Mouse (Mus musculus) CH12.LX (cell line): ENCODE data around the gene Wnt9b. TPM values are rescaled to one million over a fixed set of nuclear protein-coding genes. Genes with fewer than 3 reads are reported as not detected.

Experiments
- DNase-seq: peaks from one replicate; pipeline ENCODE4 v3.0.0-alpha.2; 2013; ENCODE audit errors: extremely low read depth
- H3K27ac ChIP-seq: 2 replicates; pipeline ENCODE4 v1.5.1; 2012; ENCODE audit warnings: low read depth, mild to moderate bottlenecking, control low read depth, moderate library complexity; ENCODE audit not compliant: insufficient read depth
- H3K27me3 ChIP-seq: replicated peaks from 2 replicates; pipeline ENCODE3; 2012; ENCODE audit warnings: inconsistent platforms
- H3K36me3 ChIP-seq, 2 experiments: replicated peaks in 1 of 2; 2 replicates each; pipeline versions ENCODE3 to v1.6.1; 2012; ENCODE audit warnings: inconsistent platforms in 1 of 2, low read length in 1 of 2, mild to moderate bottlenecking in 1 of 2, mixed read lengths in 1 of 2, moderate library complexity in 1 of 2; ENCODE audit not compliant: control insufficient read depth in 1 of 2, insufficient read depth in 1 of 2
- H3K4me1 ChIP-seq, 2 experiments: 2 replicates each; pipeline ENCODE4 v1.6.1; 2012; ENCODE audit warnings: inconsistent platforms in 1 of 2, moderate library complexity in 1 of 2; ENCODE audit not compliant: insufficient read depth in 2 of 2, control insufficient read depth in 1 of 2
- H3K4me2 ChIP-seq: 2 replicates; pipeline ENCODE4 v1.6.1; 2012; ENCODE audit warnings: low read depth, mild to moderate bottlenecking, control low read depth; ENCODE audit not compliant: poor library complexity, insufficient read depth, severe bottlenecking
- H3K4me3 ChIP-seq, 3 experiments: fragments of 150-350 bp in 1 of 3; sonication (generic) in 1 of 3; replicated peaks in 1 of 3; 2 replicates each; pipeline versions ENCODE3 to v1.5.1; 2011 to 2012; ENCODE audit warnings: low read depth in 2 of 3, low read length in 2 of 3, mild to moderate bottlenecking in 2 of 3, moderate library complexity in 2 of 3, control low read depth in 1 of 3, improper control_type of control experiment in 1 of 3, inconsistent platforms in 1 of 3, mixed read lengths in 1 of 3; ENCODE audit not compliant: poor library complexity in 1 of 3
- H3K79me2 ChIP-seq: replicated peaks from 2 replicates; pipeline ENCODE4 v1.6.1; 2012; ENCODE audit warnings: mild to moderate bottlenecking, moderate library complexity; ENCODE audit not compliant: control insufficient read depth, poor library complexity, insufficient read depth, severe bottlenecking; ENCODE audit errors: extremely low read depth
- H3K9ac ChIP-seq: 2 replicates; pipeline ENCODE4 v1.6.1; 2012; ENCODE audit warnings: low read depth, mild to moderate bottlenecking, control low read depth, moderate library complexity; ENCODE audit not compliant: insufficient read depth
- H3K9me3 ChIP-seq: replicated peaks from 2 replicates; pipeline ENCODE3; 2012; ENCODE audit warnings: low read length, inconsistent platforms, mixed read lengths
- BHLHE40 ChIP-seq: IDR thresholded peaks from 2 replicates; pipeline ENCODE4 v1.6.1; 2011; ENCODE audit warnings: mild to moderate bottlenecking, low read depth, low read length, improper control_type of control experiment
- CHD2 ChIP-seq: IDR thresholded peaks from 2 replicates; pipeline ENCODE4 v1.6.1; 2011; ENCODE audit warnings: low read length, improper control_type of control experiment
- E2F4 ChIP-seq: IDR thresholded peaks from 2 replicates; pipeline ENCODE4 v1.6.1; 2011; ENCODE audit warnings: low read depth, low read length, improper control_type of control experiment; ENCODE audit not compliant: insufficient replicate concordance
- ELF1 ChIP-seq: IDR thresholded peaks from 2 replicates; pipeline ENCODE4 v1.6.1; 2014; ENCODE audit warnings: low read depth, mild to moderate bottlenecking, inconsistent platforms, low read length, improper control_type of control experiment
- EP300 ChIP-seq: IDR thresholded peaks from 2 replicates; pipeline ENCODE4 v1.6.1; 2011; ENCODE audit warnings: low read length, improper control_type of control experiment
- ETS1 ChIP-seq: conservative IDR thresholded peaks from 2 replicates; pipeline ENCODE4 v1.6.1; 2012; ENCODE audit warnings: low read depth, mild to moderate bottlenecking, inconsistent platforms, low read length, improper control_type of control experiment, moderate library complexity
- MAX ChIP-seq: IDR thresholded peaks from 2 replicates; pipeline ENCODE4 v1.6.1; 2011; ENCODE audit warnings: low read length, improper control_type of control experiment
- MXI1 ChIP-seq: IDR thresholded peaks from 2 replicates; pipeline ENCODE4 v1.6.1; 2011; ENCODE audit warnings: mild to moderate bottlenecking, low read depth, low read length, improper control_type of control experiment
- NELFE ChIP-seq: IDR thresholded peaks from 2 replicates; pipeline ENCODE4 v1.6.1; 2011; ENCODE audit warnings: low read depth, low read length, improper control_type of control experiment
- NRF1 ChIP-seq: IDR thresholded peaks from 2 replicates; pipeline ENCODE4 v1.6.1; 2014; ENCODE audit warnings: low read depth, mild to moderate bottlenecking, inconsistent platforms, low read length, improper control_type of control experiment, moderate library complexity
- PAX5 ChIP-seq: IDR thresholded peaks from 2 replicates; pipeline ENCODE4 v1.6.1; 2012; ENCODE audit warnings: low read length, inconsistent platforms, mixed read lengths
- POLR2A ChIP-seq: IDR thresholded peaks from 2 replicates; pipeline ENCODE4 v1.6.1; 2011; ENCODE audit warnings: low read depth, mild to moderate bottlenecking, improper control_type of control experiment, low read length
- RAD21 ChIP-seq: IDR thresholded peaks from 2 replicates; pipeline ENCODE4 v1.6.1; 2011; ENCODE audit warnings: low read depth, mild to moderate bottlenecking, low read length, improper control_type of control experiment, moderate library complexity
- RCOR1 ChIP-seq: conservative IDR thresholded peaks from 2 replicates; pipeline ENCODE4 v1.6.1; 2012; ENCODE audit warnings: low read depth, mild to moderate bottlenecking, inconsistent platforms, low read length, improper control_type of control experiment
- SIN3A ChIP-seq: IDR thresholded peaks from 2 replicates; pipeline ENCODE4 v1.6.1; 2012; ENCODE audit warnings: low read length, improper control_type of control experiment, inconsistent platforms
- UBTF ChIP-seq: IDR thresholded peaks from 2 replicates; pipeline ENCODE4 v1.6.1; 2012; ENCODE audit warnings: low read depth, mild to moderate bottlenecking, inconsistent platforms, low read length, improper control_type of control experiment, moderate library complexity
- USF1 ChIP-seq: IDR thresholded peaks from 2 replicates; pipeline ENCODE4 v1.6.1; 2014; ENCODE audit warnings: low read depth, mild to moderate bottlenecking, inconsistent platforms, low read length, improper control_type of control experiment
- USF2 ChIP-seq: conservative IDR thresholded peaks from 2 replicates; pipeline ENCODE4 v1.6.1; 2011; ENCODE audit warnings: low read depth, low read length, improper control_type of control experiment
- ZC3H11A ChIP-seq: IDR thresholded peaks from 2 replicates; pipeline ENCODE4 v1.6.1; 2012; ENCODE audit warnings: low read depth, mild to moderate bottlenecking, inconsistent platforms, low read length, improper control_type of control experiment
- ZMIZ1 ChIP-seq: IDR thresholded peaks from 2 replicates; pipeline ENCODE4 v1.6.1; 2012; ENCODE audit warnings: low read depth, mild to moderate bottlenecking, inconsistent platforms, low read length, improper control_type of control experiment
- dilution Hi-C: fragments of 300-500 bp; cut with MboI; formaldehyde crosslinking; loops from 2 replicates; pipeline ENCODE4 v1.14.3; 2020; ENCODE audit warnings: low sequenced_read_pairs; ENCODE audit not compliant: extremely low pct_unique_long_range_greater_than_20kb, extremely low pct_ligation_motif_present
- in situ Hi-C: fragments of 300-500 bp; cut with MboI; formaldehyde crosslinking; loops from 3 replicates; pipeline ENCODE4 v1.14.3; 2019; ENCODE audit warnings: low sequenced_read_pairs, low pct_ligation_motif_present, low pct_unique_long_range_greater_than_20kb, mixed read lengths
- polyA plus RNA-seq: library from polyadenylated mRNA; unstranded; fragments of >175 nt; gene quantifications from 2 replicates; pipeline ENCODE4 v1.2.1, GENCODE M21; 2012; ENCODE audit warnings: low read depth; ENCODE audit not compliant: insufficient read length
- total RNA-seq, 2 experiments: library from RNA; depleted of rRNA; stranded (reverse); fragments of 300-350 nt in 1 of 2; fragments of >200 nt in 1 of 2; gene quantifications; 2 replicates each; pipeline ENCODE4 v1.2.3; 2012 to 2014

Gene Wnt9b
- not detected in 2 replicates for total RNA-seq (2012; rRNA removed)
- not detected in 2 replicates for total RNA-seq (2014; rRNA removed)
- not detected in 2 replicates for polyA plus RNA-seq

- Histone ChIP-seq H3K4me2 (no peak within 1 kb of the TSS), H3K27ac (no peak within 1 kb of the TSS), H3K4me1 (no peaks in the 10 kb centered on the region), H3K4me3 (no peak within 1 kb of the TSS), H3K9me3 (peaks cover 3% of the 10 kb centered on the region), H3K27me3 (peaks cover 97% of the 10 kb centered on the region), H3K79me2 (no peaks in the 10 kb centered on the region), H3K9ac (no peak within 1 kb of the TSS), H3K36me3 (no peaks in the 10 kb centered on the region)
- dilution Hi-C loops: no loop called here
- in situ Hi-C loops: loop anchor here (5.0 to 10.0 kb wide), 2 partner anchors 37 to 105 kb away; partner anchors contain the start of gene Rprml
- DNase-seq: no peak
- TF ChIP-seq NELFE: no peak
- no peak for TF ChIP-seq PAX5
- no peak for TF ChIP-seq RAD21
- TF ChIP-seq E2F4: no peak
- no peak for TF ChIP-seq NRF1
- no peak for TF ChIP-seq ZC3H11A
- TF ChIP-seq USF2: no peak
- no peak for TF ChIP-seq ZMIZ1
- TF ChIP-seq UBTF: no peak
- TF ChIP-seq ELF1: no peak
- no peak for TF ChIP-seq SIN3A
- no peak for TF ChIP-seq MAX
- TF ChIP-seq ETS1: no peak
- TF ChIP-seq USF1: no peak
- TF ChIP-seq EP300: no peak
- TF ChIP-seq POLR2A: no peak
- no peak for TF ChIP-seq RCOR1
- no peak for TF ChIP-seq MXI1
- TF ChIP-seq CHD2: no peak
- TF ChIP-seq BHLHE40: no peak
Observed at GRCm38 (mm10) chr11:103749306-103750089, at the start of gene Wnt9b. Gene Wnt9b (minus strand): TSS chr11:103749821.

- Histone ChIP-seq H3K27ac (no peak overlapping the region), H3K4me1 (peaks cover 8 to 11% of the 10 kb centered on the region in 2 experiments), H3K27me3 (peaks cover 96% of the 10 kb centered on the region), H3K79me2 (no peaks in the 10 kb centered on the region), H3K4me3 (no peak overlapping the region), H3K36me3 (no peaks in the 10 kb centered on the region), H3K9ac (no peak overlapping the region), H3K9me3 (no peaks in the 10 kb centered on the region), H3K4me2 (no peak overlapping the region)
- DNase-seq: no peak
- in situ Hi-C loops: no loop called here
- dilution Hi-C loops: no loop called here
- TF ChIP-seq USF2: no peak
Observed at GRCm38 (mm10) chr11:103789951-103790350, 40.3 kb upstream of the Wnt9b start.
